Mouse (Mus musculus) embryonic facial prominence, embryonic 10.5 days (tissue): ENCODE measurements around the gene Pik3cg. TPM values are rescaled to one million over a fixed set of nuclear protein-coding genes. Genes with fewer than 3 reads are reported as not detected.

ENCODE experiments used
- DNase-seq: peaks from one replicate; pipeline ENCODE4 v3.0.0-alpha.2; 2017; ENCODE audit warnings: low spot score
- H3K27ac ChIP-seq: fragments of 300-500 bp; sonication (generic); replicated peaks from 2 replicates; pipeline ENCODE4 v1.5.1; 2016; ENCODE audit warnings: mild to moderate bottlenecking
- H3K27me3 ChIP-seq: fragments of 300-500 bp; sonication (generic); replicated peaks from 2 replicates; pipeline ENCODE4 v1.6.1; 2016; ENCODE audit warnings: low read depth, mild to moderate bottlenecking; ENCODE audit not compliant: poor library complexity, severe bottlenecking
- H3K36me3 ChIP-seq: fragments of 300-500 bp; sonication (generic); replicated peaks from 2 replicates; pipeline ENCODE4 v1.6.1; 2016; ENCODE audit warnings: mild to moderate bottlenecking, moderate library complexity
- H3K4me1 ChIP-seq: fragments of 300-500 bp; sonication (generic); 2 replicates; pipeline ENCODE4 v1.6.1; 2016
- H3K4me3 ChIP-seq: fragments of 300-500 bp; sonication (generic); 2 replicates; pipeline ENCODE4 v1.5.1; 2016; ENCODE audit warnings: mild to moderate bottlenecking, moderate library complexity
- H3K9me3 ChIP-seq: fragments of 300-500 bp; sonication (generic); 2 replicates; pipeline ENCODE4 v1.6.1; 2016; ENCODE audit warnings: mild to moderate bottlenecking
- WGBS: fragments of 180-500 bp; shearing (Covaris S2); methylation state at CpG from one replicate; pipeline ENCODE4 v1.1.7; 2016; 5-methylcytosine and 5-hydroxymethylcytosine counted together
- polyA plus RNA-seq: library from polyadenylated mRNA; unstranded; fragments of >200 nt; fragmentation: Nextera tagmentation; extraction: Ambion mirVana; gene quantifications from 2 replicates; pipeline ENCODE4 v1.2.1, GENCODE M21; 2016

The Pik3cg gene
- polyA plus RNA-seq, 1 experiment from 2014 or later: 1.0 TPM

- no peak overlapping the region for H3K4me3 ChIP-seq
- H3K4me1 ChIP-seq: peaks cover 12% of the 10 kb centered on the region; the same call in 1 of the 2 replicates
- H3K27me3 ChIP-seq: no peaks in the 10 kb centered on the region
- no peak overlapping the region for H3K27ac ChIP-seq
- H3K9me3 ChIP-seq: no peaks in the 10 kb centered on the region
- H3K36me3 ChIP-seq: no peaks in the 10 kb centered on the region
- 83% methylated on average over 4 of the region's 4 CpGs for WGBS
- no peak for DNase-seq
Observed at GRCm38 (mm10) chr12:32199422-32199821, 9.0 kb downstream of the Pik3cg start.

- no peaks in the 10 kb centered on the region for H3K9me3 ChIP-seq
- H3K27me3 ChIP-seq: no peaks in the 10 kb centered on the region
- no peak overlapping the region for H3K4me3 ChIP-seq
- WGBS: 90% methylated on average over 4 of the region's 4 CpGs
- peaks cover 4% of the 10 kb centered on the region; the same call in 1 of the 2 replicates for H3K4me1 ChIP-seq
- no peak overlapping the region for H3K27ac ChIP-seq
- DNase-seq: no peak
- no peaks in the 10 kb centered on the region for H3K36me3 ChIP-seq
Observed at GRCm38 (mm10) chr12:32198025-32198424, 10.4 kb downstream of the Pik3cg start.

- Histone ChIP-seq H3K9me3 (no peaks in the 10 kb centered on the region), H3K4me3 (no peak overlapping the region), H3K27me3 (no peaks in the 10 kb centered on the region), H3K27ac (no peak overlapping the region), H3K4me1 (no peaks in the 10 kb centered on the region), H3K36me3 (no peaks in the 10 kb centered on the region)
- WGBS: 92% methylated on average over 4 of the region's 4 CpGs
- no peak for DNase-seq
Observed at GRCm38 (mm10) chr12:32195000-32195399, 13.5 kb downstream of the Pik3cg start.

- no peak for DNase-seq
- Histone ChIP-seq H3K9me3 (no peaks in the 10 kb centered on the region), H3K36me3 (no peaks in the 10 kb centered on the region), H3K4me1 (no peaks in the 10 kb centered on the region), H3K27me3 (no peaks in the 10 kb centered on the region), H3K27ac (no peak overlapping the region), H3K4me3 (no peak overlapping the region)
- WGBS: 86% methylated on average over 1 of the region's 1 CpGs
Observed at GRCm38 (mm10) chr12:32194358-32194757, 14.1 kb downstream of the Pik3cg start.

- Histone ChIP-seq H3K9me3 (no peaks in the 10 kb centered on the region), H3K27ac (no peak overlapping the region), H3K4me1 (peaks cover 7% of the 10 kb centered on the region; the same call in 1 of the 2 replicates), H3K36me3 (no peaks in the 10 kb centered on the region), H3K27me3 (no peaks in the 10 kb centered on the region), H3K4me3 (no peak overlapping the region)
- WGBS: 85% methylated on average over 4 of the region's 4 CpGs
- no peak for DNase-seq
Observed at GRCm38 (mm10) chr12:32190927-32191326, 17.5 kb downstream of the Pik3cg start.

GRCm38 (mm10) chr12:32187668-32188236, 20.7 kb downstream of the Pik3cg start:
- no peak for DNase-seq
- H3K4me3 ChIP-seq: no peak overlapping the region
- H3K27me3 ChIP-seq: no peaks in the 10 kb centered on the region
- WGBS: 53% methylated on average over 5 of the region's 5 CpGs
- H3K27ac ChIP-seq: no peak overlapping the region
- H3K36me3 ChIP-seq: no peaks in the 10 kb centered on the region
- peaks cover 7% of the 10 kb centered on the region; the same call in 1 of the 2 replicates for H3K4me1 ChIP-seq
- no peaks in the 10 kb centered on the region for H3K9me3 ChIP-seq

- H3K4me1 ChIP-seq: peaks cover 9% of the 10 kb centered on the region
- no peaks in the 10 kb centered on the region for H3K36me3 ChIP-seq
- no peaks in the 10 kb centered on the region for H3K9me3 ChIP-seq
- no peak overlapping the region for H3K4me3 ChIP-seq
- no peak overlapping the region for H3K27ac ChIP-seq
- no peak for DNase-seq
- 81% methylated on average over 6 of the region's 6 CpGs for WGBS
- H3K27me3 ChIP-seq: no peaks in the 10 kb centered on the region
Observed at GRCm38 (mm10) chr12:32186627-32187255, 21.7 kb downstream of the Pik3cg start.

- WGBS: 96% methylated on average over 3 of the region's 3 CpGs
- Histone ChIP-seq H3K9me3 (no peaks in the 10 kb centered on the region), H3K4me1 (peaks cover 11% of the 10 kb centered on the region), H3K27ac (no peak overlapping the region), H3K27me3 (no peaks in the 10 kb centered on the region), H3K36me3 (no peaks in the 10 kb centered on the region), H3K4me3 (no peak overlapping the region)
- DNase-seq: no peak
Observed at GRCm38 (mm10) chr12:32184874-32185273, 23.6 kb downstream of the Pik3cg start.

- no peak overlapping the region for H3K27ac ChIP-seq
- H3K27me3 ChIP-seq: no peaks in the 10 kb centered on the region
- no peak for DNase-seq
- 83% methylated on average over 1 of the region's 1 CpGs for WGBS
- no peaks in the 10 kb centered on the region for H3K36me3 ChIP-seq
- peaks cover 11% of the 10 kb centered on the region for H3K4me1 ChIP-seq
- H3K9me3 ChIP-seq: no peaks in the 10 kb centered on the region
- no peak overlapping the region for H3K4me3 ChIP-seq
Observed at GRCm38 (mm10) chr12:32183584-32183983, 24.9 kb downstream of the Pik3cg start.

GRCm38 (mm10) chr12:32182632-32183419, 25.6 kb downstream of the Pik3cg start:
- Histone ChIP-seq H3K4me1 (peaks cover 8% of the 10 kb centered on the region), H3K27me3 (no peaks in the 10 kb centered on the region), H3K9me3 (no peaks in the 10 kb centered on the region), H3K4me3 (no peak overlapping the region), H3K27ac (no peak overlapping the region), H3K36me3 (no peaks in the 10 kb centered on the region)
- 89% methylated on average over 15 of the region's 15 CpGs for WGBS
- no peak for DNase-seq

GRCm38 (mm10) chr12:32181885-32182284, 26.6 kb downstream of the Pik3cg start:
- no peaks in the 10 kb centered on the region for H3K9me3 ChIP-seq
- H3K27ac ChIP-seq: no peak overlapping the region
- no peak overlapping the region for H3K4me3 ChIP-seq
- no peaks in the 10 kb centered on the region for H3K27me3 ChIP-seq
- 40% methylated on average over 4 of the region's 4 CpGs for WGBS
- H3K4me1 ChIP-seq: peaks cover 4% of the 10 kb centered on the region
- no peaks in the 10 kb centered on the region for H3K36me3 ChIP-seq
- DNase-seq: no peak

- H3K36me3 ChIP-seq: no peaks in the 10 kb centered on the region
- no peak overlapping the region for H3K4me3 ChIP-seq
- 0 out of 2 replicates have a peak, but pooled peaks cover under 1% of the 10 kb centered on the region for H3K27me3 ChIP-seq
- no peaks in the 10 kb centered on the region; the same call in 1 of the 2 replicates for H3K4me1 ChIP-seq
- H3K9me3 ChIP-seq: no peaks in the 10 kb centered on the region
- H3K27ac ChIP-seq: no peak overlapping the region
- WGBS: 92% methylated on average over 6 of the region's 6 CpGs
- DNase-seq: no peak
Observed at GRCm38 (mm10) chr12:32174437-32174836, 34.0 kb downstream of the Pik3cg start.
